Mouse (Mus musculus): Measurements from ENCODE around the gene Nkx3-2. TPM values are rescaled to one million over a fixed set of nuclear protein-coding genes. Genes with fewer than 3 reads are reported as not detected.

The Nkx3-2 gene
- polyA plus RNA-seq, 2 experiments = 5.7 to 10.4 TPM

DNA sequence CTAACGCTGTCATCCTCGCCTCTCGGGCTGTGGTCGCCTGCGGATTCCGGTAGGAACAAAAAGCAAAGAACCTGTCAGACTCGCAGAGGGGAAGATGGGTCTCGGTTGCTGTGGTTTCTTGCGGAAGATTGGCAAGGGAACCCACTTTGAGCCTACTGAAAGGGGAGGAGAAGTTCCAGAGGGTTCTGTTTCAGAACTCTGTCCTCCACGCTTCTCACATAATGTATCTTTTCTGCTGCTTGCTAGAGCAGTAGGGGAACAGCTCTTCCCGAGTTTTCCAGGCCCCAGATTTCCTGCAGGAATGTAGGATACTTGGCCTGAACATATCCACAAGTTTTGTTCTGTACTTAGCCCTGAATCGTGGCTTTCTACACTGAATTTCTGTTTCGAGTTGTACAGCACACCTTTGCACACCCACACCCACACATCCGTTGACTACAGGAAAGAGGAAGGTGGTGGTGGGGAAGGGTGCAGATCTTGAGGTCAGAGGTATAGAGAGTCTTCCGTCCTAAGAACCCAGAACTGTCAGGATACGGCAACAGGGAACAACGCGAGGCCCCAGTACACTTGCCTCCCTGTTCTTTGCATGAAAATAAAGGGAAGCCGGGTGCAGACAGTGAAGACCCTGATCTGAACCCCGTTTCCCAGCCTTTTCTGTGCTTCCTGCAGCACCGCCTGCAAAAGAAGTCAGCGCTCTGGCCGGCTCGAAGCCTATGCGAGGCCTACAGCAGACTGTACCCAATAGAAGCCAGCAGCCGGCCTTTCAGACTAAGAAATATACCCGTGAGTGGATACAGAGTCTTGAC, 2.0 kb downstream of the Nkx3-2 start:
- 6% methylated on average over 27 of the region's 27 CpGs for whole genome bisulfite sequencing
- Histone ChIP-seq H3K9ac (ENCODE audit: low read depth, low read length, severe bottlenecking) (peak overlapping the region; percentile 70), H3K4me2 (replicated peaks; ENCODE audit: low read depth, low read length, severe bottlenecking) (peak overlapping the region; percentile 71), H3K27me3 (ENCODE audit: control insufficient read depth, insufficient read depth, low read length) (peaks cover 93% of the 10 kb centered on the region), H3K4me1 (ENCODE audit: control insufficient read depth, insufficient read depth, low read length) (peaks cover 14% of the 10 kb centered on the region), H3K9me3 (ENCODE audit: control insufficient read depth, low read length) (no peaks in the 10 kb centered on the region), H3K27ac (replicated peaks; ENCODE audit: low read depth, low read length) (peak overlapping the region; percentile 14; the same call in 1 of the 2 replicates), H3K36me3 (ENCODE audit: control insufficient read depth, insufficient read depth, low read length) (0 out of 2 replicates have a peak, but pooled peaks cover 2% of the 10 kb centered on the region), H3K4me3 (replicated peaks; ENCODE audit: low read length) (peak overlapping the region; percentile 52)
- no peak for TF ChIP-seq POLR2A (IDR thresholded peaks at IDR 0.05; ENCODE audit: borderline replicate concordance, extremely low read depth, insufficient read depth, insufficient read length)
- DNase-seq (ENCODE audit: low spot score) (no peak), ATAC-seq (ENCODE audit: low FRiP score, low read depth) (no peak)

DNA sequence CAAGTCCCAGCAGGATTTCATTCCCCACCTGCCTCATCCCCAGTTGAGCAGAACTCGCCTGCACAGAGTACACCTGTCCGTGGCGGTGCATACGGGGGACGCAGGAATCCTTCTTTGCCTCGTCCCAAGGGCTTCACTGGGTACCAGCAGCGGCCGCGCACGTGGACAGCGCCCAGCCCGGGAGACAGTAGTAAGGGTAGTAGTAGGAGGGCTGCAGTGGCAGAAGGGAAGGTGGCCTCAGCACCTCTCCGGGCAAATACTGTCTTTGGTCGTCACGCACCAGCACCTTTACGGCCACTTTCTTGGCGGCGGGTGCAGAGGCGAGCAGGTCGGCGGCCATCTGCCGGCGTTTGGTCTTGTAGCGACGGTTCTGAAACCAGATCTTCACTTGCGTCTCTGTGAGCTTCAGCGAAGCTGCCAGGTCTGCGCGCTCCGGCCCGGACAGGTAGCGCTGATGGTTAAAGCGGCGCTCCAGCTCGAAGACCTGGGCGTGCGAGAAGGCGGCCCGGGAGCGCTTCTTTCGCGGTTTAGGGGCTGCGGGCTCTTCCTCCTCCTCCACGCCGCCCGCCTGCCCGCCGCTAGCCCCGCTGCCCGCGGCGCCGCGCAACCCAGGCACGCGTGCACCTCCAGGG, 2.7 kb downstream of the Nkx3-2 start:
- DNase-seq (ENCODE audit: low spot score) = no peak
- Histone ChIP-seq H3K9ac (ENCODE audit: low read depth, low read length, severe bottlenecking) (peak overlapping the region; percentile 70), H3K27ac (replicated peaks; ENCODE audit: low read depth, low read length) (no peak overlapping the region), H3K4me3 (replicated peaks; ENCODE audit: low read length) (peak overlapping the region; percentile 52), H3K4me1 (ENCODE audit: control insufficient read depth, insufficient read depth, low read length) (peaks cover 10% of the 10 kb centered on the region; the same call in 1 of the 2 replicates), H3K9me3 (ENCODE audit: control insufficient read depth, low read length) (no peaks in the 10 kb centered on the region), H3K27me3 (ENCODE audit: control insufficient read depth, insufficient read depth, low read length) (peaks cover 93% of the 10 kb centered on the region), H3K4me2 (replicated peaks; ENCODE audit: low read depth, low read length, severe bottlenecking) (peak overlapping the region; percentile 71), H3K36me3 (ENCODE audit: control insufficient read depth, insufficient read depth, low read length) (0 out of 2 replicates have a peak, but pooled peaks cover 2% of the 10 kb centered on the region)
- ATAC-seq (ENCODE audit: low FRiP score, low read depth) = no peak
- 1% methylated on average over 55 of the region's 56 CpGs for WGBS
- no peak for TF ChIP-seq POLR2A (IDR thresholded peaks at IDR 0.05; ENCODE audit: borderline replicate concordance, extremely low read depth, insufficient read depth, insufficient read length)

DNA sequence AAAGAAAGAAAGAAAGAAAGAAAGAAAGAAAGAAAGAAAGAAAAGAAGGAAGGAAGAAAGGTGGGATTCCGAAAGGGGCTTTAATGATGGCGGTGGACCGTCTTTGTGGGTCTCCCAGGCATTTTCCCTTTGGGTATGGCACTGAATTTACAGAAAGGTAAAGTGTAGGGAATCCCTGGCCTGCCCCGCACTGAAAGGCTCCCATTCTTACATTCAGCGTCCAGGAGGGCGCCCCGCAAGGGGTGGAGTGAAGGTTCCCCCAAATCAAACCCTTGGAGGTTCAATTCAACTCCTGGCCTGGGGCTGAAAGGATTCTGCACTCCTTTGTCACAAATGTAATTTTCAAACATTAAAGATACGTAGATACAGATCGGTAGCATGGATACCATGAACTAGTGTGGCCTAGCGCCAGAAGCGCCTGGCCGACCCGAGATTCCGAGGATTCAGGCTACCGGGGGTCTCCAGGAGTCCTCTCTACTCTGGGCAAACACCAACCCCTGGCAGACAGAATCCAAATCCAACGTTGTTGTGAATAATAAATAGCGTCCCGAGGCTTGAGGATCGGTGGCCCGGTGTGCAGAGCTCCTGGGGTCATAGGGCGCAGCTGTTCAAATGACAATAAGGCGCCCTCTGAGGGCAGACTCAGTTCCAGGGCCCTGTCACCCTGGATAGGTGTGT, 3.3 kb downstream of the Nkx3-2 start:
- Histone ChIP-seq H3K36me3 (ENCODE audit: control insufficient read depth, insufficient read depth, low read length) (0 out of 2 replicates have a peak, but pooled peaks cover 2% of the 10 kb centered on the region), H3K27me3 (ENCODE audit: control insufficient read depth, insufficient read depth, low read length) (peaks cover 93% of the 10 kb centered on the region), H3K9ac (ENCODE audit: low read depth, low read length, severe bottlenecking) (peak overlapping the region; percentile 70; the same call in 1 of the 2 replicates), H3K27ac (replicated peaks; ENCODE audit: low read depth, low read length) (no peak overlapping the region), H3K4me1 (ENCODE audit: control insufficient read depth, insufficient read depth, low read length) (peaks cover 10% of the 10 kb centered on the region; the same call in 1 of the 2 replicates), H3K9me3 (ENCODE audit: control insufficient read depth, low read length) (no peaks in the 10 kb centered on the region), H3K4me2 (replicated peaks; ENCODE audit: low read depth, low read length, severe bottlenecking) (peak overlapping the region; percentile 71), H3K4me3 (replicated peaks; ENCODE audit: low read length) (peak overlapping the region; percentile 52)
- ATAC-seq (ENCODE audit: low FRiP score, low read depth) = no peak
- WGBS = 9% methylated on average over 22 of the region's 22 CpGs
- no peak for DNase-seq (ENCODE audit: low spot score)
- no peak for TF ChIP-seq POLR2A (IDR thresholded peaks at IDR 0.05; ENCODE audit: borderline replicate concordance, extremely low read depth, insufficient read depth, insufficient read length)

DNA sequence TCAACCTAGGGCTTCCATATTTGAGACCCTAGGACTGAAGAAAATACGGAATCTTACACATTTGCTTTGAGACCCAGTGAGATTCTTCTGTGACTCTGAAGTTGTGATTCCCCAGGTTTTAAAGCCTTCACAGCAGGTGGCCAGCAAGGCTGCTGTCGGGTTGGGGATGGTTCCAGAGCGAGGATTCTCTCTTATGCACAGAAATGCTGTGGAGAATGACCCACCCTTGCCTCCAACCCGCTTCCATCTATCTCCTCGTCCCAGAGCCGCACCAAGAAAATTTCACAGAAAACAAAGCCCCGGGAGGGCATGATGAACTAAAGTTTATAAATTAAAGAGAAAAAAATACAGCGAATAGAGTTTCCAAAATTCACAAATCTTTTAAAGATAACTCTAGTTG, 4.2 kb downstream of the Nkx3-2 start:
- peaks cover 10% of the 10 kb centered on the region; the same call in 1 of the 2 replicates for H3K4me1 ChIP-seq (ENCODE audit: control insufficient read depth, insufficient read depth, low read length)
- peak overlapping the region; percentile 13; the same call in 1 of the 2 replicates for H3K4me2 ChIP-seq (replicated peaks; ENCODE audit: low read depth, low read length, severe bottlenecking)
- no peaks in the 10 kb centered on the region for H3K9me3 ChIP-seq (ENCODE audit: control insufficient read depth, low read length)
- 0 out of 2 replicates have a peak, but pooled peaks cover 2% of the 10 kb centered on the region for H3K36me3 ChIP-seq (ENCODE audit: control insufficient read depth, insufficient read depth, low read length)
- no peak for TF ChIP-seq POLR2A (IDR thresholded peaks at IDR 0.05; ENCODE audit: borderline replicate concordance, extremely low read depth, insufficient read depth, insufficient read length)
- no peak for ATAC-seq (ENCODE audit: low FRiP score, low read depth)
- H3K27ac ChIP-seq (replicated peaks; ENCODE audit: low read depth, low read length) = no peak overlapping the region
- no peak for DNase-seq (ENCODE audit: low spot score)
- H3K9ac ChIP-seq (ENCODE audit: low read depth, low read length, severe bottlenecking) = 0 out of 2 replicates have a peak overlapping the region, but pooled peaks have one; percentile 8
- WGBS = 8% methylated on average over 8 of the region's 8 CpGs
- H3K4me3 ChIP-seq (replicated peaks; ENCODE audit: low read length) = no peak overlapping the region
- H3K27me3 ChIP-seq (ENCODE audit: control insufficient read depth, insufficient read depth, low read length) = peaks cover 94% of the 10 kb centered on the region

Data from limb, embryonic 14.5 days (tissue).